Mouse (Mus musculus) cerebellum, adult 2 months (tissue): ENCODE measurements around the gene Echdc3. TPM values are rescaled to one million over a fixed set of nuclear protein-coding genes. Genes with fewer than 3 reads are reported as not detected.

Source experiments
- DNase-seq, 2 experiments: peaks; one replicate each; pipeline ENCODE4 v3.0.0; 2021
- H3K27ac ChIP-seq: fragments of 200-500 bp; 2 replicates; pipeline ENCODE4 v1.5.1; 2012; ENCODE audit warnings: low read length, control low read depth, inconsistent platforms; ENCODE audit not compliant: insufficient read depth
- H3K27me3 ChIP-seq: fragments of 200-500 bp; 2 replicates; pipeline ENCODE4 v1.6.1; 2012; ENCODE audit warnings: inconsistent platforms, mild to moderate bottlenecking, low read length, moderate library complexity; ENCODE audit not compliant: control insufficient read depth, insufficient read depth
- H3K4me1 ChIP-seq: fragments of 200-500 bp; 2 replicates; pipeline ENCODE4 v1.6.1; 2011; ENCODE audit warnings: low read length; ENCODE audit not compliant: control insufficient read depth, insufficient read depth
- H3K4me3 ChIP-seq: fragments of 200-500 bp; replicated peaks from 2 replicates; pipeline ENCODE3; 2011; ENCODE audit warnings: mild to moderate bottlenecking, low read depth, low read length, control low read depth; ENCODE audit not compliant: insufficient read depth
- CTCF ChIP-seq: fragments of 200-500 bp; IDR thresholded peaks from 2 replicates; pipeline ENCODE4 v1.5.1; 2011; ENCODE audit warnings: low read depth, mild to moderate bottlenecking, control low read depth, low read length, moderate library complexity, borderline replicate concordance; ENCODE audit not compliant: insufficient read depth
- POLR2A ChIP-seq: fragments of 200-500 bp; IDR thresholded peaks from 2 replicates; pipeline ENCODE4 v1.6.1; 2011; ENCODE audit warnings: low read length, control low read depth, borderline replicate concordance; ENCODE audit not compliant: insufficient read depth
- WGBS: fragments of 180-500 bp; shearing (Covaris S2); methylation state at CpG from one replicate; pipeline ENCODE4 v1.1.7; 2018; 5-methylcytosine and 5-hydroxymethylcytosine counted together
- polyA plus RNA-seq: library from polyadenylated mRNA; depleted of rRNA; stranded (reverse); fragments of >200 nt; gene quantifications from 2 replicates; pipeline ENCODE4 v1.2.3, GENCODE M21; 2012

Echdc3 gene
- polyA plus RNA-seq, 1 experiment = 3.1 TPM

- H3K27ac ChIP-seq = no peak overlapping the region
- 83% methylated on average over 5 of the region's 5 CpGs for WGBS
- no peak for DNase-seq
These were observed 42.7 kb upstream of the Echdc3 start for GRCm38 (mm10) chr2:6255402-6255988.

GRCm38 (mm10) chr2:6252491-6252890 is 39.7 kb upstream of the Echdc3 start:
- TF ChIP-seq POLR2A = no peak
- 97% methylated on average over 3 of the region's 3 CpGs for WGBS
- H3K27ac ChIP-seq = no peak overlapping the region
- DNase-seq = no peak
- no peaks in the 10 kb centered on the region for H3K27me3 ChIP-seq
- peaks cover 7% of the 10 kb centered on the region; the same call in 1 of the 2 replicates for H3K4me1 ChIP-seq
- no peak overlapping the region for H3K4me3 ChIP-seq

More at GRCm38 (mm10) chr2:6255402-6255988, 42.7 kb upstream of the Echdc3 start:
- Histone ChIP-seq H3K4me3 (no peak overlapping the region), H3K27me3 (no peaks in the 10 kb centered on the region), H3K4me1 (peaks cover 7% of the 10 kb centered on the region)
- TF ChIP-seq POLR2A = no peak
- TF ChIP-seq CTCF = no peak

- Histone ChIP-seq H3K4me1 (no peaks in the 10 kb centered on the region), H3K27ac (no peak overlapping the region), H3K27me3 (no peaks in the 10 kb centered on the region), H3K4me3 (no peak overlapping the region)
- no peak for DNase-seq
- TF ChIP-seq POLR2A (no peak), CTCF (no peak)
- 85% methylated on average over 3 of the region's 3 CpGs for WGBS
These were observed 38.3 kb upstream of the Echdc3 start for GRCm38 (mm10) chr2:6251076-6251496.

DNA sequence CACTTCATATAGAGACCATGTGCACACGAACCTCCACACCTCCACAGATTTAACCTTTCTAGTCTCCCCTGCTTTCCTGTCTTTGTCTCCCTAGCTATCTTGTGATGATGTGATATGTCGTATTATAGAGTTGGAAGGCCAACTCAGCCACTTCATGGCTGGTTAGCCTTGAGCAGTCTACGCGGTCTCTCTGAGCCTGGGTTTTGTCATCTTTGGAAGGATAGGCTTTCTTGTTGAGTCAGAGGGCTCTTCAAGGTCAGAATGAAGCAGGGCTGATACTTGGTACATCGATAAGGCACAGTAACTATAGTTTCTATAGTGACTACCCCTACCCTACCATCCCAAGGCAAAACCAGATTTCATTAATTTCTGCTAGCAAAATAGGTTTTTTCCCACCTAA is 28.6 kb upstream of the Echdc3 start:
- Histone ChIP-seq H3K4me3 (no peak overlapping the region), H3K27ac (no peak overlapping the region), H3K4me1 (no peaks in the 10 kb centered on the region), H3K27me3 (no peaks in the 10 kb centered on the region)
- no peak for TF ChIP-seq POLR2A
- TF ChIP-seq CTCF = no peak
- DNase-seq = no peak
- WGBS = 89% methylated on average over 5 of the region's 5 CpGs

- 74% methylated on average over 1 of the region's 1 CpGs for WGBS
- no peak for DNase-seq
These were observed 27.2 kb upstream of the Echdc3 start for GRCm38 (mm10) chr2:6240072-6240471.

GRCm38 (mm10) chr2:6239333-6239732 is 26.5 kb upstream of the Echdc3 start:
- no peak for DNase-seq
- Histone ChIP-seq H3K4me1 (no peaks in the 10 kb centered on the region), H3K27ac (no peak overlapping the region), H3K27me3 (no peaks in the 10 kb centered on the region), H3K4me3 (no peak overlapping the region)
- TF ChIP-seq POLR2A = no peak
- TF ChIP-seq CTCF = no peak
- 60% methylated on average over 4 of the region's 4 CpGs for WGBS

More at GRCm38 (mm10) chr2:6240072-6240471, 27.2 kb upstream of the Echdc3 start:
- no peak overlapping the region for H3K4me3 ChIP-seq
- no peaks in the 10 kb centered on the region for H3K27me3 ChIP-seq
- no peaks in the 10 kb centered on the region for H3K4me1 ChIP-seq
- no peak overlapping the region for H3K27ac ChIP-seq
- TF ChIP-seq POLR2A = no peak
- TF ChIP-seq CTCF = no peak

GRCm38 (mm10) chr2:6238679-6239078 is 25.8 kb upstream of the Echdc3 start:
- WGBS = 48% methylated on average over 2 of the region's 2 CpGs
- Histone ChIP-seq H3K27me3 (no peaks in the 10 kb centered on the region), H3K4me1 (no peaks in the 10 kb centered on the region), H3K4me3 (no peak overlapping the region), H3K27ac (no peak overlapping the region)
- no peak for DNase-seq
- no peak for TF ChIP-seq CTCF
- no peak for TF ChIP-seq POLR2A

DNA sequence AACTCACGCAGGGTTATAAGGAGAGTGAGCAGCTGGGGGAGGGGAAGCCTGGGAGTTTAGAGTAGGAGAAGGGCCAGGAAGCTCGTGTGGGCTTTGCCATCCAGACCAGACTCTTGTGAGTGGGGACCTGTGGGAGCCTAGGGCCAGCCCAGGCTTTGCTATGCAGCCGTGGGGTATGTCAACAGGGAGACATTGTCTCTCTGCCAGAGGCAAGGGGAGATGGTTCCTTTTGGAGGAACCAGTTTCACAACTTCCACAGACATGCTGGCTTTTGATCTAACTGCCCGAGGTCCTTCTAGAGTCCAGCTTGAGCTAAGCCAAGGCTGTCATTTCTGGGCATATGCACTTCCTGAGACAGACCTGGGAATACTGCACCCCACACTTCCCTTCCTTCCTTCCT is 25.4 kb upstream of the Echdc3 start:
- 56% methylated on average over 4 of the region's 4 CpGs for WGBS
- H3K4me1 ChIP-seq = no peaks in the 10 kb centered on the region; the same call in 1 of the 2 replicates
- no peak overlapping the region for H3K4me3 ChIP-seq
- H3K27ac ChIP-seq = no peak overlapping the region
- no peak for DNase-seq
- no peak for TF ChIP-seq CTCF
- TF ChIP-seq POLR2A = no peak
- H3K27me3 ChIP-seq = no peaks in the 10 kb centered on the region
